Mouse (Mus musculus) liver, adult (tissue): ENCODE measurements at regions not wholly inside any gene's neighbourhood (a gene's known extent, or its start where the extent isn't known, plus 50 kb on each side); places are given as distances from the start of the nearest gene placed in this dataset.

Experiments
- GATA4 ChIP-seq: IDR thresholded peaks from 2 replicates; pipeline ENCODE4 v1.6.1; 2014; ENCODE audit warnings: mild to moderate bottlenecking, low read length; ENCODE audit not compliant: insufficient replicate concordance

DNA sequence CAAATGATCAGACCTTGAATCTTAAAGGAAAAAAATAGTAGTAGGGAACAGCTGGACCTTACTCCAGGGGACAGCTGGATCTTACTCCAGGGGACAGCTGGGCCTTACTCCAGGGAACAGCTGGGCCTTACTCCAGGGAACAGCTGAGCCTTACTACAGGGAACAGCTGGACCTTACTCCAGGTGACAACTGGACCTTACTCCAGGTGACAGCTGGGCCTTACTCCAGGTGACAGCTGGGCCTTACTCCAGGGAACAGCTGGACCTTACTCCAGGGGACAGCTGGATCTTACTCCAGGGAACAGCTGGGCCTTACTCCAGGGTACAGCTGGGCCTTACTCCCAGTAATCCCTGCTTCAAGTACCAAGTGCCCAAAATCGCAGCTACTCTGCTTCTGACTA is 178.3 kb upstream of the Zfp637 start:
- no peak for TF ChIP-seq GATA4

DNA sequence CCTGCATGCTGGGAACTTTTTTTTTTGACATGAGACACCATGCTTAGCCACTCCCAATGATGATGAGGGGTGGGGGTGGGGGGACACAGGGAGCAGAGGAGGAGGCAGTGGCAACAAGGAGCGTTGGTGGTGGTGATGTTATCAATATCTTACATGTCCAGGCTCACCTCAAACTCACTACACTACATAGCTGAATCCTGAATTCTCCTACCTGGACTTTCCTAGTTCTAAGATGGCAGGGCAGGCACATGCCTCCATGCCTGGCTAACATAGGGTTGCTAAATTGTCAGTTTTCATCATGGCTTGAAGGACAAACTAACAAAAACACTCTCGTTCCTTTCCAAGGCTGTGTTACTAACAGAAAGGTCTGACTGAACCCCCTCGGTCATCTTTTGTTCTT is 170.6 kb upstream of the Zfp637 start:
- no peak for TF ChIP-seq GATA4

DNA sequence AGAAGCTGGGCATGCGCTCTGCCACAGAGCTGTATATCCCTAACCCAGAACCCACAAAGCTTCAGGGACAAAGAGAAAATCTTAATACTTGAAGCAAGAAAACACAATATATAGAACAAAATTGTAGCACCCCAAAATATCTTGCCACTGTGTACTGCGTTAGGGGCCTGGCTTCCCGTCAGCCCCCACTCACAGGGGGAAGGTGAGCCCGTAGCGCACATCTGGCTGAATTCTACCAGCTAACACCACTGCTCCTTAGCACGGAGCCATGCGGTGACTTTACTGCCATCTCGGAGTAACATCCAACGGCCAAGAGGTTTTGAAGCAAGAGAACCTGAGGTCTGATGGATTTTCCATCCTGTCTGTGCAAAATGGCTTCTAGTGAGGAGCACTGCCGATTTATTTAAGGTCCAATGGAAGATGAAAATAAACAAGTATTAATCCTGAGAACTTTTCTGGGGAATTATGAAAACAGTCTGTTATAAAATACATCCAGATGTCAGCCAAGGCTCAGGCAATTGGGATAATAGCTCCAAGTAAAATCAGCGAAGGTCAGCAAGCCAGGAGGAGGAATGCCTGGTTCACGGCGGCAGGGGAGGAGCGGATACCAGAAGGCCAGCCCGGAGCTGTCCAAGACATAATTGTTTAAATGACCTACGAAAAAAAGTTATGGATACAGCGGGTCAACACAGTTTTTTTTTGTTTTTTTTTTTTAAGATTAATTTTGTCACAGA is 170.0 kb upstream of the Zfp637 start:
- TF ChIP-seq GATA4 = no peak

DNA sequence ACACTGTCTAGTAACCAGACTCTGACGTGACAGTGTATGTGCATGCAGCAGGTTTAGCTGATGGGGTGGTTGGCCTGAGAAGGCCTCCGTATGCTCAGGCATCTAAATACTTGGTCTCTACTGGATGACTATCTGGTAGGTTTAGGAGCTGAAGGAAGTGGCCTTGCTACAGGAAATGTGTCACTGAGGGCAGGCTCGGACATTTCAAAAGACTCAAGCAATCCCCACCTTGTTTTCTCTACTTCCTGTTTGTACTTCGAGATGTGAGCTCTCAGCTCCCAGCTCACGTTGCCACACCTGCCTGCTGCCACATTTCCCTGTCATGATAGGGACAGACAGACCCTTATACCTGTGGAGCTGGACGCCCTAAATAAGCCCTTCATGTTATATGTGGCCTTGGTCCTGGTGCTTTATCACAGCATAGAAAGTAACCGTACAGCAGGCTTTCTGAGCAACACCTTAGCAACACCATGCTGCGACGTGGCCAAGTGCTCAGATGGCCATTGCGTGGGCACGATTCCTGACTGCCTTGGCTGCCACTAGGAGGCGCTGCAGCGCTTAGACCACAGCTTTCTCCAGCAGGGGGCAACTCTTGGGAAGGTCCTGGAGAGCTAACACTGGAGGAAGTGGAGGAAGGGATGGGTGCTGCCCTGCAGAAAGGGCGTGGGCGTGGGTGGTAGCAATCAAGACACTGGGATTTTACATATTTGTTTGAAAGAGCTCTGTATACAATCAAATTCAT is 165.8 kb upstream of the Zfp637 start:
- TF ChIP-seq GATA4 = no peak

DNA sequence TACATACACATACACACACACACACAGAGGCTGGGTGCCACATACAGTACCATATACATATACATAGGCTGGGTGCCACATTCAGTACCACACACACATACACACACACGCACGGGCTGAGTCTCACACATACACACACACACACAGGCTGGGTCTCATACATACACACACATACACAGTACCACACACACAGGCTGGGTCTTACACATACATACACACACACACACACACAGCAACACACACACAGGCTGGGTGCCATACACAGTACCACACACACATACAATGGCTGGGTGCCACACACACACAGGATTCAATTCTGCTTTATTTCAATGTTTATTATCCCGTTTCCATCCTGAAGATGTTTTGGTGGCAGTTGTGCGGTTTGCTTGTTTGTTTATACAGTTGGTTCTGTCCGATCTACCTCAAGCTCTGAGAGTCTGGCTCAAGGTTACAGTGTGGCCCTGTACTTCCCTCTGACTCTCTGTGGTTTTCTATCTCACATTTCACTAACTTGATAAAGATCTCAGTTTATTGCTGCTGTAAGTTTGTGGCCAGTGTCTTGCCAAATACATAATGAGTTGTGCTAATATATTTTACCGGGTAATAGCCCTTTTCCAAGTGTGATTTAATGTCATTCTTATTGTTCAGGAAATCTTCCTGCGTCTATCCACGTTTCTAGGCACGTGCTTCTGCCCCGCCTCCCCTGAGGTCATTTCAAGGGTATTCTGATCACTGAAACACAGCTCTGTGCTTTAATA is 164.7 kb upstream of the Zfp637 start:
- TF ChIP-seq GATA4 = no peak

DNA sequence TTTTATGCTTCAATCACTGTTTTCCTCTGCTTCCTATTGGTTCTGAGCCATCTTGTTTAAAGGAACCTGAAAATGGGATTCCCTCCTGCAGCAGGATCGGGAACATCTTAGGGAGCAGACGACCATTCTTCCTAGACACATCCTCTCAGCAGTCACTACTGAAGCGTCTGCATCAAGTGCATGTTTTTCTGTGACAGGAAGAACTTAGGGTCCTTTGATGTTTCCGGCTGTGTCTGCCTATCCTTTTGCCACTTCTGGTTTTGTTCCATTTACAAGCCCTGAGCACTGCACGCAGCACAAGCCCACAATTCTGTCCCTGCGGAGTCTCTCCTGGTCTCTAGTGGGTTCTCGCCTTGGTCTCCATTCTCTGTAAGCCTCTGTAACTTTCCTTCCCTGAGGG is 163.9 kb upstream of the Zfp637 start:
- TF ChIP-seq GATA4 = no peak

DNA sequence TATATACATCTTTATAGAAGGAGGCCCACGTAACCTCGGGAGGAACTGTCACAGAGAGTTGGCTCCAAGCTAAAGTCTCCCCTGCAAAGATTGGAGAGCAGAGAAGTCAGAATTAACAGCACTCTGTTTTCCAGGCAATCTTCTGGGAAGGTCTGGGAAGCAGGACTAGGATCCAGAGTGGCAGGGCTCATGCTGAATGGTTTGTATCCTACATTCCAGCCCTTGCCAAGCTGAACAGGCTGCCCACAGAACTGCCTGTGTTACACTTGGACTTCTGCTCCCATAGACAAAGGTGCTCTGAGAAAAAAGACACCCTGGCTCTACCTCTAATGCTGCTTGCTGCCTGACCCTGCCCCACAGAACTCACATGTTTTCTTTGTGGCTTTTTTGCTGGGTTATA is 163.2 kb upstream of the Zfp637 start:
- no peak for TF ChIP-seq GATA4

DNA sequence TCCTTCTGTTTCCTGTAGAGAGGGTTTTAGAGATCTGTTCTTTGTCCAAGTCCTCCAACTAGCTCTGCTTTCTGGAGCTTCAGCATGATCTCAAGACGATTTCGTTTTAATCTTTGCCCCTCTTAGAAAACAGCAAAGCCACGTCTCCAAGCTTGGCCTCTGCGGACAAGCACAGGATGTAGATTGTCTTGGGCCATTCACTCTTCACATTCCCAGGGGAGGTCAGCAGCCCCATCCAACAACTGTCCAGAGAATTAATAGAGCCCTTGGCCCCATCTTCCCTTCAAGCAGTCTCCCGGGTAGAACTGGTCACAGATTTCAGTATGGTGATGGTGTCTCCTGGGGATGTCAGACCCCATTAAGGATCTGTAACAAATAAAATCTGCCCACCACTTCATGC is 162.7 kb upstream of the Zfp637 start:
- no peak for TF ChIP-seq GATA4

DNA sequence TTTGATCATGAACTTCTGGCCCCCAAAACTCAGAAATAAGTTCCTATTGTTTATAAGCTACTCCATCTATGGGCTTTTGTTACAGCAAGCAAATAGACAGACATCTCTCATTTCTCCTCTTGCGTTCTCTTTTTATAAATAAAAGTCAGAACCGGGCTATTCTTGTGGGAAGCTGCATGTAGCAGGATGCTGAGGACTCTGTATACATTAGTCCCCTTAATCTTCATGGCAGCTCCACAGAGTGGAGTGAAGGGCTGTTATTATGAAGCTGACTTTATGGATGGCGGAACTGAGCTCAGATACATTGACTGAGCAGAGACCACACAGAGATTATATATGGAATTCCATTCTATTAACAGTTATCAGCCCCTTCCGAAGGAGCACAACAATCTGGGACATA is 162.1 kb upstream of the Zfp637 start:
- no peak for TF ChIP-seq GATA4

DNA sequence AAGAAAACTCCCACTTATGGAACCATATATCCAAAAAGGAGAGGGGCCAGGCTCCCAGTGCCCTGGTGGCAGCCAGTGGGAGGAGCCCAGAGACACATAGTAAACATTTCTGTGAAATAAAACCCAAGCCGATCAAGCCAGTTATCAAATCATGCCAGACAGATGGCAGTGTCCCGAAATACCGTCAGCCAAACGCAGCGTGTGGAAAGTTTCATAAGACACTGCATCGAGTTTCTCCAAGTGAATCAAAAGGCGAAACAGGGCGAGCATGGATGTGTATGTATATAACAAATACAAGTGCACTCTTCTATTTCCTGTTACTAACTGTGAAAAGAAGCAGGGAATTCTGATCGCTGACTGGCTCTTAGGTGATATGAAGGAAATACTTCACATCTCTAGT is 154.8 kb upstream of the Zfp637 start:
- TF ChIP-seq GATA4 = no peak

DNA sequence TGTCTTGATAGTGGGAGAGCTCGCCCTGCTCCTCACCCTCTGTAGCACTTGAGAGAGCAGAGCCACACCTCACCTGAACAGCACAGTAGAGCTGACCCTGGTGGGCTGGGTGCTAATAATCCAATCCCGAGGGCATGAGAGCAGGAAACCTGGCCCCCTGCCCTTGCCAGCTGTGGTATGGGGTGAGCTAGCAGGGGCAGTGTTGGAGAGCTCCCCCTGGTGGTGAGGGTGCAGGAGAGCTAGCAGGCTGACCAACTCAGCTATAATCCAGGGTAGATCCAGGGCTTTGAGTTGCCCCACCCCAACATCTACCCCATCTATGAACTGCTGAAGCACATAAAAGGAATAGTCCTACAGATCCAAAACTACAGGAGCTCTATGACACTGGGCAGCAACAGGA is 153.9 kb upstream of the Zfp637 start:
- TF ChIP-seq GATA4 = no peak

DNA sequence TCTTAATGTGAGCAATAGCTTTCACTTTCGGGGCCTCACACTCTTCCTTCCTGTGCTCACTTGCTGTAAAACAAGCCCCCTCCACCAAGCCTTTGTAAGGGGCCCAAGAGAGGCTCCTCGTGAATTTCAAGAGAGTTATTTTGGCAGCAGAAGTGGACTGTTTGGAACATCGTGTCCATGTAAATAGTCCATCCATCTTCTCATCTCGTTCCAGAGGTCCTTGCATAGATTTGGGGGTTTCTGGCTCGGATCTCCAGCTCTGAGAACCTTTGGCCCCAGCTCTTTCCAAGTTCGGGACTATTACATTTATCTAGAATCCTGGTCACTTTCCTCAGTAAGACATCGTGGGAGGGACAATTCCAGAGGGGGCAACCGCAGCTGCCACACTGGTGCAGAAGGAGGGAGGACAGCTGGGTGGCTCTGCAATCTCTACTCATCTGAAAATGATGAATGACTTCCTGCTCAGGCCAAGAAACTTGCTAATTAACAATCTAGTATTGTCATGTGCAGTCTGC is 152.3 kb upstream of the Zfp637 start:
- TF ChIP-seq GATA4 = no peak

DNA sequence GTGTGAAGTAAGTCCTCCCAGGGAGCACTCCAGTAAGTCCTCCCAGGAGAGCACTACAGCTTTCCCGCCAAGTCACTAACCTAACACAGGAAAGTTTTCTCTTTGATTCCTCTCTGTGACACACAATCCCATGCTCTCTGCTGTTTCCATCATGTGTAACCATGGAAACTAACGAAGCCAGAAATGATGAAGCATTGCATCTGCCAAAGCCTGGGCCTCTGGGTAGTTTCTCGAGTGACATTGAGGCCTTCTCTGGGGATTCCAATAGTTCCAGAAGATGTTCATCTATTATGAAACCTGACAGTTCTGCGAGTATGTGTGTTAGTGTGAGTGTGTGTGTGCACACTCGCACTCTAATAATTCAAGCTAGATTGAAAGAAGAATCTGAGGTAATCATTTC is 140.7 kb upstream of the Zfp637 start:
- no peak for TF ChIP-seq GATA4

DNA sequence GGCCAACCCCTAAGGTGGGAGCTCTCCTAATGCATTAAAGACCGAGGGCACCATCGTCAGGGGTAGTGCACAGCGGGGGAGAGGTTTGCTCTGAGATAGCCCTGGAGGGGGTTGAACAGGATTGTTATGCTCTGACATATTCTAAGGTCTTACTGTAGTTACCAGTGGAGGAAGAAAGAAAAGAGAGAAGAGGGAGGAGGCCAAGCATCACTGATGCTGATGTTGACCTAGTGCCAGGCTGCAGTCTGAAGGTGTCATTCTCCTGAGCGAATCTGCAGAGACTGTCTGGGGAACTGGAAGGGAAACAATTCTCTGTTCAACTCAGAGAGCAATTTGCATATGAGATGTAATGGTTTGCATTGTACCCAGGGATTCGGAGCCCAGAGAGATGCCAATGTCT is 139.4 kb upstream of the Zfp637 start:
- no peak for TF ChIP-seq GATA4

DNA sequence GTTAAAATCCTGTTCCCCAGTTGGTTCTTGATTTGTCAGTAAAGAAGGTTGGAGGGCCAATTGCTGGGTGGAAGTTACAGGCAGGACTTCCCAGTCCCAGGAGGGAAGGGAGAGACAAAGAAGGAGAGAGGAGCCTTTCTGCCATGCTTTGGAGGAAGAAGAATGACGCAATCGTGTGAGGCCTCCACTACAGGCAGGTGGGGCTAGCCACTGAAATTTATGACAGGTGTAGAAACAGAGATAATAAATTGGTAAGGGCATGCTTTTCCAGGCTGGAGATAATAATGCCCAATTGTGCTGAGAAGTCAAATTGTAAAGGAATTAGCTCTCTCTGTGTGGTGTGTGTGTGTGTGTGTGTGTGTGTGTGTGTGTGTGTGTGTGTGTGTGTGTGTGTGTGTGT is 135.0 kb upstream of the Zfp637 start:
- no peak for TF ChIP-seq GATA4

DNA sequence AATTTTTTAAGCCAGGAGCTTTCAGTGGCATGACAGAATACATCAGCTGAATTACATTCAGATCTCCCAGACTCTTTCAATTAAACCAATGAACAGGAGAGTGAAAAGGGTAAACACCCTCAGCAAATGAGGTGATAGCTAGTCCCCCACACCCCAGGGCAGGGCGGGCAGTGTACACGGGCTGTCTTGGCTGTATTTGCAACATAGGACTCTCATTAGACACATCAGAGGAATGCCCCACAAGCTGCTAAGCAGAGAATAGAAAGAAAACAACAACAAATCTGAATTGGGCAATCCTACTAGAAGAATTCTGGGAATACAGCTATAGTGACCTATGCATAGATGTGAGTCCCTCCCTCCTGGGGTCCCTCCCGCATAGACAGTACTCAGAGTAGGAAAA is 131.8 kb upstream of the Zfp637 start:
- no peak for TF ChIP-seq GATA4
